Mouse (Mus musculus): Measurements from ENCODE around the gene Nrip1. TPM values are rescaled to one million over a fixed set of nuclear protein-coding genes. Genes with fewer than 3 reads are reported as not detected.

Nrip1 gene
- polyA plus RNA-seq, 1 experiment from 2014 or later = 32.8 TPM

DNA sequence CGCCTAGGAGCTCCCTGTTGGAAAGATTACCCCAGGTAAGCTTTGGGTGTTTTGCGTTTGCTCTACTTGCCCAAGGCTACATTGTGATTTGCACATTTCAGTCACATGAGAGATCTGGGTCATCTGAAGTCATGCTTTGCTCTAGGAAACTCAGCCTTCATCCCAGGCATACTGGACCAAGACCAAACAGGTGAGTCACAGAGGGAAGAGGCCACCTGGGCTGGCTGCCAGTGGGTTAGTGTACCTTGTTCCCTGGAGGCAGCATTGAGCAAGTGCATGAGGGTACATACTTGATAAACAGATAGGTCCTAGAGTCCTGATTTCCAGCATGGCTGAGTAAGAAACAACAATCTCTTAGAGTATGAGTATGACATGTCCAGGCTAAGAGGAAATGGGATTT is 130.8 kb downstream of the Nrip1 start:
- H3K4me2 ChIP-seq = no peak overlapping the region
- H3K36me3 ChIP-seq = no peaks in the 10 kb centered on the region
- H3K9ac ChIP-seq = no peak overlapping the region
- H3K27ac ChIP-seq (replicated peaks) = no peak overlapping the region
- H3K9me3 ChIP-seq = no peaks in the 10 kb centered on the region
- ATAC-seq (ENCODE audit: low read depth) = no peak
- WGBS = 98% methylated on average over 2 of the region's 2 CpGs
- no peaks in the 10 kb centered on the region for H3K27me3 ChIP-seq
- no peaks in the 10 kb centered on the region for H3K4me1 ChIP-seq (replicated peaks)
- no peak overlapping the region for H3K4me3 ChIP-seq

GRCm38 (mm10) chr16:76241266-76241665 is 132.4 kb downstream of the Nrip1 start:
- WGBS = 38% methylated on average over 4 of the region's 4 CpGs

DNA sequence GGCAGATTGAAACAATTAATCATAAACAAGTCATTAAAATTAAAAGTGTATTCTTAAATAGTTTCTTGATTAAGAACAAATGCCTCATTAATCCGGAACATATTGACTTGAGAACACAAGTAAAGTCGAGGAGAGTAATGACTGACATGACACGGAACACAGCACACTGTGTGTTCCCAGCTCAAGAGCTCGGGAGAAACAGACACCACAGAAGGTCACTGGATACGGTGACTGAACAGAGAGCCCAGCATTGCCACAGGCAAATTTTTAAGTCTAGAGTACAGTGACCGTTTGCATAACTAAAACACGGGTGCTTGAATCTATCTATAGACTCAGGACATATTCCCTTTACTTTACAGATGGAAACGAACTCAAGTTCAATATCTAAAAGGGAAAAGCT is 134.3 kb downstream of the Nrip1 start:
- WGBS = 73% methylated on average over 8 of the region's 8 CpGs
- Histone ChIP-seq H3K27me3 (no peaks in the 10 kb centered on the region), H3K9ac (no peak overlapping the region), H3K4me1 (replicated peaks) (no peaks in the 10 kb centered on the region), H3K36me3 (no peaks in the 10 kb centered on the region), H3K4me2 (no peak overlapping the region), H3K27ac (replicated peaks) (no peak overlapping the region), H3K4me3 (no peak overlapping the region), H3K9me3 (no peaks in the 10 kb centered on the region)
- no peak for ATAC-seq (ENCODE audit: low read depth)

More at GRCm38 (mm10) chr16:76241266-76241665, 132.4 kb downstream of the Nrip1 start:
- no peak overlapping the region for H3K4me2 ChIP-seq
- H3K4me1 ChIP-seq (replicated peaks) = no peaks in the 10 kb centered on the region
- no peaks in the 10 kb centered on the region for H3K27me3 ChIP-seq
- H3K4me3 ChIP-seq = no peak overlapping the region
- no peak overlapping the region for H3K27ac ChIP-seq (replicated peaks)
- no peak for ATAC-seq (ENCODE audit: low read depth)
- H3K9ac ChIP-seq = no peak overlapping the region
- no peaks in the 10 kb centered on the region for H3K36me3 ChIP-seq
- H3K9me3 ChIP-seq = no peaks in the 10 kb centered on the region

GRCm38 (mm10) chr16:76238784-76239183 is 134.8 kb downstream of the Nrip1 start:
- no peak for ATAC-seq (ENCODE audit: low read depth)
- WGBS = 93% methylated on average over 4 of the region's 4 CpGs
- H3K27me3 ChIP-seq = no peaks in the 10 kb centered on the region

More at GRCm38 (mm10) chr16:76238784-76239183, 134.8 kb downstream of the Nrip1 start:
- Histone ChIP-seq H3K27ac (replicated peaks) (no peak overlapping the region), H3K4me1 (replicated peaks) (no peaks in the 10 kb centered on the region), H3K4me3 (no peak overlapping the region), H3K9me3 (no peaks in the 10 kb centered on the region), H3K9ac (no peak overlapping the region), H3K36me3 (no peaks in the 10 kb centered on the region), H3K4me2 (no peak overlapping the region)

Measured in neural tube, embryonic 13.5 days (tissue).